Mouse (Mus musculus) liver, embryonic 14.5 days (tissue): ENCODE measurements at regions not wholly inside any gene's neighbourhood (a gene's known extent, or its start where the extent isn't known, plus 50 kb on each side); places are given as distances from the start of the nearest gene placed in this dataset.

Source experiments
- ATAC-seq: fragments of 200-750 bp; cut with Nextera tagmentation; 2 replicates; pipeline ENCODE4 v1.8.0; 2017; ENCODE audit warnings: moderate number of reproducible peaks, mild to moderate bottlenecking, moderate library complexity; ENCODE audit not compliant: insufficient read depth
- DNase-seq, 3 experiments: peaks; one replicate each; pipeline ENCODE4 v3.0.0-alpha.2; 2012 to 2013; ENCODE audit warnings: low read depth in 3 of 3, low spot score in 3 of 3
- H3K27ac ChIP-seq: fragments of 300-500 bp; sonication (generic); 2 replicates; pipeline ENCODE4 v1.5.1; 2014; ENCODE audit warnings: moderate library complexity, mild to moderate bottlenecking, control low read depth, inconsistent platforms
- H3K27me3 ChIP-seq: fragments of 300-500 bp; sonication (generic); 2 replicates; pipeline ENCODE4 v1.6.1; 2014; ENCODE audit warnings: mild to moderate bottlenecking, low read length, moderate library complexity; ENCODE audit not compliant: control insufficient read depth, insufficient read depth
- H3K36me3 ChIP-seq: fragments of 300-500 bp; sonication (generic); replicated peaks from 2 replicates; pipeline ENCODE4 v1.6.1; 2014; ENCODE audit warnings: low read depth; ENCODE audit not compliant: control insufficient read depth, insufficient read depth
- H3K4me1 ChIP-seq, 2 experiments: fragments of 200-500 bp in 1 of 2; fragments of 300-500 bp in 1 of 2; sonication (generic) in 1 of 2; replicated peaks; 2 replicates each; pipeline ENCODE4 v1.6.1; 2012 to 2014; ENCODE audit warnings: antibody characterized with exemption in 1 of 2, inconsistent platforms in 1 of 2, low read length in 1 of 2; ENCODE audit not compliant: control insufficient read depth in 2 of 2, insufficient read depth in 2 of 2
- H3K4me2 ChIP-seq: fragments of 300-500 bp; sonication (generic); 2 replicates; pipeline ENCODE4 v1.6.1; 2014; ENCODE audit warnings: low read depth, mild to moderate bottlenecking, control low read depth, moderate library complexity
- H3K4me3 ChIP-seq, 2 experiments: fragments of 200-500 bp in 1 of 2; fragments of 300-500 bp in 1 of 2; sonication (generic) in 1 of 2; 2 replicates each; pipeline ENCODE4 v1.5.1; 2012 to 2014; ENCODE audit warnings: low read depth in 2 of 2, low read length in 2 of 2, mild to moderate bottlenecking in 2 of 2, control low read depth in 1 of 2, inconsistent platforms in 1 of 2, moderate library complexity in 1 of 2; ENCODE audit not compliant: insufficient read depth in 1 of 2
- H3K9ac ChIP-seq: fragments of 300-500 bp; sonication (generic); replicated peaks from 2 replicates; pipeline ENCODE4 v1.6.1; 2014; ENCODE audit warnings: mild to moderate bottlenecking, control low read depth, moderate library complexity
- H3K9me3 ChIP-seq: fragments of 300-500 bp; sonication (generic); 2 replicates; pipeline ENCODE4 v1.6.1; 2016; ENCODE audit warnings: low read length, mixed read lengths; ENCODE audit not compliant: control insufficient read depth
- CTCF ChIP-seq: IDR thresholded peaks from 2 replicates; pipeline ENCODE4 v1.5.1; 2016; ENCODE audit warnings: antibody characterized with exemption, low read depth, control low read depth
- EP300 ChIP-seq: IDR thresholded peaks from 2 replicates; pipeline ENCODE4 v1.6.1; 2016; ENCODE audit warnings: antibody characterized with exemption, low read depth
- WGBS: fragments of 180-500 bp; shearing (Covaris S2); extraction: QIAGEN DNeasy Blood & Tissue Kit; methylation state at CpG from one replicate; pipeline ENCODE4 v1.1.7; 2014; ENCODE audit not compliant: insufficient replicate concordance; 5-methylcytosine and 5-hydroxymethylcytosine counted together

- Histone ChIP-seq H3K36me3 (no peaks in the 10 kb centered on the region), H3K27me3 (no peaks in the 10 kb centered on the region), H3K4me2 (no peak overlapping the region), H3K9ac (no peak overlapping the region), H3K27ac (no peak overlapping the region), H3K4me3 (no peak overlapping the region), H3K9me3 (no peaks in the 10 kb centered on the region), H3K4me1 (no peaks in the 10 kb centered on the region)
- no peak for TF ChIP-seq EP300
- no peak for TF ChIP-seq CTCF
- no peak for DNase-seq
- 51% methylated on average over 6 of the region's 6 CpGs for WGBS
- ATAC-seq: no peak
These were observed 331.3 kb downstream of the Sox9 start for GRCm38 (mm10) chr11:113113220-113113817.

DNA sequence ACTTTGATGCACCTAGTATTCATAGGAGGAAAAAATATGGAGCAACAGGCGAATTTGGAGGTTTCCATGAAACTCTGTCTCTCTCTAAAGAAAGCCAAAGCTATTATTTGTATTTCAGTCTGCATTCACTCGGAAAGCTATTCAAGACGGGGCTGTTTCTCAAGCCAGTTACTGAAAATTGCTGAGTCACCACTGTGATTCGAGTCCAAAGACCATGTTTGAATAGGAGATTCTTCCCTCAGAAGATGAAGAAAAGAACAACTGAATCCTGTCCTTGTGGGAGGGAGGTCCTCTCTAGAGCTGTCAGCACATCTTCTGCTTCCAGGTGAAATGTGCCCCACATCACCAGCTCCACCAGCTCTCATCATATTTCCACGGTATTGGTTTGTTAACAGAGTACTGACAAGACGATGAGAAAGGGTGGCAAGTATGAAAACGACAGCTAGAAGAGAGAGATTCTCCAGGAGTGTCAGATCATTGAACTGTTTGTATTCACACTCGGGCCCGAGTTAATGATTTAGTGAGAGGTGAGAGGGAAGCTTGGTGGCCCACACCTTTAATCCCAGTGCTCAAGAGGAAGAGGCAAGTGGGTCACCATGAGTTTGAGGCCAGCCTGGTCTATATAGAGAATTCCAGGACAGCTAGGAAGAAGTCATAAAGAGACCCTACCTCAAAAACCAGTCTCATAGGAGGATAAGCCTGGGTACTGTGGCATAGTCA is 335.3 kb downstream of the Sox9 start:
- Histone ChIP-seq H3K36me3 (no peaks in the 10 kb centered on the region), H3K9ac (no peak overlapping the region), H3K9me3 (no peaks in the 10 kb centered on the region), H3K4me1 (no peaks in the 10 kb centered on the region), H3K27ac (no peak overlapping the region), H3K4me3 (no peak overlapping the region), H3K4me2 (no peak overlapping the region), H3K27me3 (no peaks in the 10 kb centered on the region)
- no peak for DNase-seq
- whole genome bisulfite sequencing: 56% methylated on average over 9 of the region's 9 CpGs
- no peak for ATAC-seq
- TF ChIP-seq EP300 (no peak), CTCF (no peak)

- no peaks in the 10 kb centered on the region for H3K9me3 ChIP-seq
- no peak overlapping the region for H3K27ac ChIP-seq
- no peak overlapping the region for H3K9ac ChIP-seq
- no peaks in the 10 kb centered on the region for H3K4me1 ChIP-seq
- 56% methylated on average over 6 of the region's 6 CpGs for WGBS
- no peaks in the 10 kb centered on the region for H3K36me3 ChIP-seq
- TF ChIP-seq EP300 (no peak), CTCF (no peak)
- no peaks in the 10 kb centered on the region for H3K27me3 ChIP-seq
- DNase-seq: no peak
- no peak for ATAC-seq
- H3K4me3 ChIP-seq: no peak overlapping the region
- H3K4me2 ChIP-seq: no peak overlapping the region
These were observed 338.5 kb downstream of the Sox9 start for GRCm38 (mm10) chr11:113120570-113120969.

DNA sequence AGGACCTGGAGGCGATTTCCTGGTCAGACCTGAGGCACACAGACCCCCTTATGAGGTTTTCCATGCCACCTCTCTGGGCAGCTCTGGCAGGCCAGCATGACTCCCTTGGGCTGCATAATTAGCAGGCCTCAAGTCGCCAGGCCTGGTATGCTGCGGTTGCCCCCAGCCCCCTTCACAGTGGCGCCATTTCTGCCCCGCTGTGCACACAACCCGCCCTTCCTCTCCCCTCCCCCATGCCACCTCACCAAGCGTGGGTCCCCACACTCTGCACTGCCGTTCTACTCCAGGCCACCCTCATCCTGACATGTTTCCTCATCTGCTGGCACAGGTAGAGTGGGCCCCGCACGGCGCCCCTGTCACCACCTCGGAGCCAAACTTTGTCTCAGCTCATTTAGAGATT is 339.3 kb downstream of the Sox9 start:
- no peak for ATAC-seq
- 50% methylated on average over 12 of the region's 12 CpGs for whole genome bisulfite sequencing

GRCm38 (mm10) chr11:113122137-113122536 is 340.1 kb downstream of the Sox9 start:
- no peak overlapping the region for H3K4me2 ChIP-seq
- no peak overlapping the region for H3K27ac ChIP-seq
- H3K9me3 ChIP-seq: no peaks in the 10 kb centered on the region
- H3K4me3 ChIP-seq: no peak overlapping the region
- H3K27me3 ChIP-seq: no peaks in the 10 kb centered on the region
- WGBS: 71% methylated on average over 9 of the region's 9 CpGs
- DNase-seq: no peak
- no peaks in the 10 kb centered on the region for H3K4me1 ChIP-seq
- TF ChIP-seq EP300: no peak
- no peak for TF ChIP-seq CTCF
- ATAC-seq: no peak
- no peaks in the 10 kb centered on the region for H3K36me3 ChIP-seq
- no peak overlapping the region for H3K9ac ChIP-seq

More for the DNA sequence above, 339.3 kb downstream of the Sox9 start:
- Histone ChIP-seq H3K4me1 (no peaks in the 10 kb centered on the region), H3K27me3 (no peaks in the 10 kb centered on the region), H3K9me3 (no peaks in the 10 kb centered on the region), H3K36me3 (no peaks in the 10 kb centered on the region), H3K27ac (no peak overlapping the region), H3K4me2 (no peak overlapping the region), H3K9ac (no peak overlapping the region), H3K4me3 (no peak overlapping the region)
- DNase-seq: no peak
- TF ChIP-seq CTCF: no peak
- no peak for TF ChIP-seq EP300
